Mouse (Mus musculus): ENCODE data around the gene Prickle2.

The Prickle2 gene

GRCm38 (mm10) chr6:92605156-92605555 lies 100.8 kb downstream of the Prickle2 start:
- in situ Hi-C loops (cut with MboI; ENCODE audit: low sequenced_read_pairs): no loop called here

- in situ Hi-C loops (cut with MboI; ENCODE audit: low sequenced_read_pairs): no loop called here
These were observed 109.6 kb downstream of the Prickle2 start for GRCm38 (mm10) chr6:92596340-92596739.

- in situ Hi-C loops (cut with MboI; ENCODE audit: low sequenced_read_pairs): no loop called here
These were observed 116.4 kb downstream of the Prickle2 start for GRCm38 (mm10) chr6:92589381-92590065.

- in situ Hi-C loops (cut with MboI; ENCODE audit: low sequenced_read_pairs): no loop called here
These were observed 121.9 kb downstream of the Prickle2 start for GRCm38 (mm10) chr6:92584026-92584425.

GRCm38 (mm10) chr6:92575227-92575626 lies 130.7 kb downstream of the Prickle2 start:
- in situ Hi-C loops (cut with MboI; ENCODE audit: low sequenced_read_pairs): no loop called here

GRCm38 (mm10) chr6:92572139-92572538 lies 133.8 kb downstream of the Prickle2 start:
- in situ Hi-C loops (cut with MboI; ENCODE audit: low sequenced_read_pairs): no loop called here

GRCm38 (mm10) chr6:92570090-92570489 lies 135.9 kb downstream of the Prickle2 start:
- in situ Hi-C loops (cut with MboI; ENCODE audit: low sequenced_read_pairs): no loop called here

- in situ Hi-C loops (cut with MboI; ENCODE audit: low sequenced_read_pairs): no loop called here
These were observed 136.7 kb downstream of the Prickle2 start for GRCm38 (mm10) chr6:92569283-92569682.

GRCm38 (mm10) chr6:92559261-92559660 lies 146.7 kb downstream of the Prickle2 start:
- in situ Hi-C loops (cut with MboI; ENCODE audit: low sequenced_read_pairs): no loop called here

GRCm38 (mm10) chr6:92555675-92556074 lies 150.3 kb downstream of the Prickle2 start:
- in situ Hi-C loops (cut with MboI; ENCODE audit: low sequenced_read_pairs): no loop called here

- in situ Hi-C loops (cut with MboI; ENCODE audit: low sequenced_read_pairs): no loop called here
These were observed 152.9 kb downstream of the Prickle2 start for GRCm38 (mm10) chr6:92553086-92553485.

- in situ Hi-C loops (cut with MboI; ENCODE audit: low sequenced_read_pairs): no loop called here
These were observed 156.7 kb downstream of the Prickle2 start for GRCm38 (mm10) chr6:92549246-92549645.

- in situ Hi-C loops (cut with MboI; ENCODE audit: low sequenced_read_pairs): no loop called here
These were observed 160.8 kb downstream of the Prickle2 start for GRCm38 (mm10) chr6:92545204-92545603.

- in situ Hi-C loops (cut with MboI; ENCODE audit: low sequenced_read_pairs): no loop called here
These were observed 162.1 kb downstream of the Prickle2 start for GRCm38 (mm10) chr6:92543825-92544224.

GRCm38 (mm10) chr6:92542402-92543101 lies 163.4 kb downstream of the Prickle2 start:
- in situ Hi-C loops (cut with MboI; ENCODE audit: low sequenced_read_pairs): no loop called here

- in situ Hi-C loops (cut with MboI; ENCODE audit: low sequenced_read_pairs): no loop called here
These were observed 171.5 kb downstream of the Prickle2 start for GRCm38 (mm10) chr6:92534226-92535031.

- in situ Hi-C loops (cut with MboI; ENCODE audit: low sequenced_read_pairs): no loop called here
These were observed 172.5 kb downstream of the Prickle2 start for GRCm38 (mm10) chr6:92533306-92534063.

GRCm38 (mm10) chr6:92532896-92533295 lies 173.1 kb downstream of the Prickle2 start:
- in situ Hi-C loops (cut with MboI; ENCODE audit: low sequenced_read_pairs): no loop called here

- in situ Hi-C loops (cut with MboI; ENCODE audit: low sequenced_read_pairs): no loop called here
These were observed 173.6 kb downstream of the Prickle2 start for GRCm38 (mm10) chr6:92532331-92532730.

GRCm38 (mm10) chr6:92526212-92526611 lies 179.7 kb downstream of the Prickle2 start:
- in situ Hi-C loops (cut with MboI; ENCODE audit: low sequenced_read_pairs): no loop called here

GRCm38 (mm10) chr6:92525646-92526045 lies 180.3 kb downstream of the Prickle2 start:
- in situ Hi-C loops (cut with MboI; ENCODE audit: low sequenced_read_pairs): no loop called here

All from CH12F3 (cell line).